Mouse (Mus musculus): Measurements from ENCODE around the gene Bcor. TPM values are rescaled to one million over a fixed set of nuclear protein-coding genes. Genes with fewer than 3 reads are reported as not detected.

Gene Bcor
- total and polyA plus RNA-seq, 3 experiments: 44.6 to 88.7 (median 61.6) TPM

DNA sequence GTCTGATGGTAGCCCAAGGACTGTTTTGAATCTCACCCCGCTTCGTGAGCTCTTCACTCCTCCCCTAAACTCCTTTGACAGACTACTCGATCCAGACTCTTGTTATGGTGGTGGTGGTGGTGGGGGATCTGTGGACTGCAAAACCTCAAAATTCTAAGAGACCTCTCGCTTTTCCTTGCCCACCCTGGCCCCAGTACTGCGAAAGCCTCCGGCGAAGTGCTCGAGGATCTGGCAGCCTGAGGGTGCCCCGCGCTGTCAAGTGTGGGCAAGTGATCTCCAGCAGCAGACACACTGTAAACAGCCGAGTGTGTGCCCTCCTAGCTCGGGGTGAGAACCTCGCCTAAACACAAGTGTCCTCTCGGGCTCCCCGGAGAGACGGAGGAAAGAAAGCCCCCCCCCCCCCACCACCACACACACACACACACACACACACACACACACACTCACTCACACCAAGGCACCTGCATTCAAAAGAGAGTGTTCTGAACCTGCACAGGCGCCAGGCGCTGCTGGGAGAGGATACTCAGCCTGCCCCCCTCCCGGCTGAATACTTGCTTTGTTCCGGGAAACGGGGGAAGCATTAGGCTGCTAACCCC, 26.2 kb downstream of the Bcor start:
- peak overlapping the region; percentile 81 for H3K27ac ChIP-seq (ENCODE audit: control insufficient read depth, low read depth, low read length)
- H3K79me2 ChIP-seq (ENCODE audit: control insufficient read depth, insufficient read depth, low read length, poor library complexity): peaks cover 3% of the 10 kb centered on the region; the same call in 1 of the 2 replicates
- no peak for TF ChIP-seq TCF12 (IDR thresholded peaks at IDR 0.05; ENCODE audit: low read depth, low read length)
- TF ChIP-seq ELF1 (IDR thresholded peaks at IDR 0.05; ENCODE audit: low read depth, low read length): no peak
- no peak for TF ChIP-seq EP300 (IDR thresholded peaks at IDR 0.05; ENCODE audit: low read depth in 1 of 2, low read length in 2 of 2)
- 0 out of 2 replicates have a peak, but pooled peaks have one; percentile 34 for TF ChIP-seq TBP (IDR thresholded peaks at IDR 0.05; ENCODE audit: low read depth, low read length)
- 0 out of 2 replicates have a peak, but pooled peaks have one; percentile 1 for TF ChIP-seq NELFE (IDR thresholded peaks at IDR 0.05; ENCODE audit: low read depth, low read length)
- no peak for TF ChIP-seq TAL1 (IDR thresholded peaks at IDR 0.05; ENCODE audit: low read length)
- TF ChIP-seq POLR2A (IDR thresholded peaks at IDR 0.05; ENCODE audit: control insufficient read depth in 1 of 2, insufficient read depth in 1 of 2, low read depth in 1 of 2, low read length in 2 of 2, poor library complexity in 1 of 2): no peak
- no peak for TF ChIP-seq BHLHE40 (IDR thresholded peaks at IDR 0.05; ENCODE audit: borderline replicate concordance, low read depth, low read length)
- TF ChIP-seq UBTF (IDR thresholded peaks at IDR 0.05; ENCODE audit: borderline replicate concordance, insufficient read depth, low read depth, low read length): peak; percentile 45; the same call in 1 of the 2 replicates
- TF ChIP-seq RAD21 (IDR thresholded peaks at IDR 0.05; ENCODE audit: low read depth, low read length): no peak
- no peak for TF ChIP-seq GATA1 (IDR thresholded peaks at IDR 0.05; ENCODE audit: low read depth, low read length)
- no peak for TF ChIP-seq CTCF (IDR thresholded peaks at IDR 0.05 in 2 of 3, conservative IDR thresholded peaks at IDR 0.05 in 1 of 3; ENCODE audit: control insufficient read depth in 1 of 3, insufficient read depth in 1 of 3, low read depth in 2 of 3, low read length in 3 of 3, poor library complexity in 1 of 3, severe bottlenecking in 1 of 3)
- TF ChIP-seq POLR2AphosphoS2 (IDR thresholded peaks at IDR 0.05; ENCODE audit: low read length): no peak
- no peak for TF ChIP-seq ZNF384 (IDR thresholded peaks at IDR 0.05; ENCODE audit: low read depth, low read length)
- H3K27me3 ChIP-seq (ENCODE audit: control insufficient read depth in 1 of 2, insufficient read depth in 2 of 2, low read length in 2 of 2): no peaks in the 10 kb centered on the region
- peaks cover 0 to 16% of the 10 kb centered on the region in 2 experiments; a peak in 3 of 4 replicates for H3K4me1 ChIP-seq (ENCODE audit: control insufficient read depth in 1 of 2, insufficient read depth in 2 of 2, low read length in 2 of 2)
- H3K36me3 ChIP-seq (ENCODE audit: control insufficient read depth in 1 of 2, insufficient read depth in 2 of 2, low read length in 2 of 2): peaks cover 0 to 4% of the 10 kb centered on the region in 2 experiments; a peak in 1 of 4 replicates
- no peaks in the 10 kb centered on the region for H3K9me3 ChIP-seq (replicated peaks; ENCODE audit: insufficient read depth, low read length)
- peak overlapping the region; percentile 89 for H3K9ac ChIP-seq (ENCODE audit: control insufficient read depth, low read depth, low read length, poor library complexity, severe bottlenecking)
- peak overlapping the region; percentile 64 to 92 for H3K4me3 ChIP-seq (ENCODE audit: control insufficient read depth in 1 of 2, insufficient read depth in 1 of 2, low read depth in 2 of 2, low read length in 2 of 2)
- peak; percentile 68 for DNase-seq (ENCODE audit: low read depth, low spot score)

GRCm38 (mm10) chrX:12133178-12133835, 26.8 kb downstream of the Bcor start:
- Histone ChIP-seq H3K27me3 (ENCODE audit: control insufficient read depth in 1 of 2, insufficient read depth in 2 of 2, low read length in 2 of 2) (no peaks in the 10 kb centered on the region), H3K4me1 (ENCODE audit: control insufficient read depth in 1 of 2, insufficient read depth in 2 of 2, low read length in 2 of 2) (peaks cover 0 to 16% of the 10 kb centered on the region in 2 experiments; a peak in 3 of 4 replicates), H3K9me3 (replicated peaks; ENCODE audit: insufficient read depth, low read length) (no peaks in the 10 kb centered on the region), H3K36me3 (ENCODE audit: control insufficient read depth in 1 of 2, insufficient read depth in 2 of 2, low read length in 2 of 2) (peaks cover 0 to 4% of the 10 kb centered on the region in 2 experiments; a peak in 1 of 4 replicates), H3K4me3 (ENCODE audit: control insufficient read depth in 1 of 2, insufficient read depth in 1 of 2, low read depth in 2 of 2, low read length in 2 of 2) (peak overlapping the region; percentile 64 to 92), H3K27ac (ENCODE audit: control insufficient read depth, low read depth, low read length) (peak overlapping the region; percentile 81), H3K9ac (ENCODE audit: control insufficient read depth, low read depth, low read length, poor library complexity, severe bottlenecking) (peak overlapping the region; percentile 89), H3K79me2 (ENCODE audit: control insufficient read depth, insufficient read depth, low read length, poor library complexity) (peaks cover 7% of the 10 kb centered on the region; the same call in 1 of the 2 replicates)
- DNase-seq (ENCODE audit: low read depth, low spot score): peak; percentile 69
- TF ChIP-seq JUND (IDR thresholded peaks at IDR 0.05; ENCODE audit: low read depth, low read length): no peak
- no peak for TF ChIP-seq E2F4 (IDR thresholded peaks at IDR 0.05; ENCODE audit: borderline replicate concordance, low read depth, low read length)
- TF ChIP-seq ZKSCAN1 (IDR thresholded peaks at IDR 0.05; ENCODE audit: low read depth, low read length): no peak
- peak; percentile 42; the same call in 1 of the 2 replicates for TF ChIP-seq MAX (IDR thresholded peaks at IDR 0.05; ENCODE audit: low read length)
- no peak for TF ChIP-seq MEF2A (IDR thresholded peaks at IDR 0.05; ENCODE audit: extremely low read depth, insufficient replicate concordance, low read depth, low read length, poor library complexity, severe bottlenecking)
- peak; percentile 32; the same call in 1 of the 2 replicates for TF ChIP-seq MXI1 (IDR thresholded peaks at IDR 0.05; ENCODE audit: low read depth, low read length)
- no peak for TF ChIP-seq ZMIZ1 (IDR thresholded peaks at IDR 0.05; ENCODE audit: low read depth, low read length)
- no peak for TF ChIP-seq BHLHE40 (IDR thresholded peaks at IDR 0.05; ENCODE audit: borderline replicate concordance, low read depth, low read length)
- no peak for TF ChIP-seq SMC3 (IDR thresholded peaks at IDR 0.05; ENCODE audit: low read depth, low read length)
- no peak for TF ChIP-seq TAL1 (IDR thresholded peaks at IDR 0.05; ENCODE audit: low read length)
- TF ChIP-seq POLR2A (IDR thresholded peaks at IDR 0.05; ENCODE audit: control insufficient read depth in 1 of 2, insufficient read depth in 1 of 2, low read depth in 1 of 2, low read length in 2 of 2, poor library complexity in 1 of 2): peak in 1 of 2 experiments; percentile 31; a peak in 1 of 4 replicates
- TF ChIP-seq CHD1 (IDR thresholded peaks at IDR 0.05; ENCODE audit: low read depth, low read length): no peak
- no peak for TF ChIP-seq ELF1 (IDR thresholded peaks at IDR 0.05; ENCODE audit: low read depth, low read length)
- TF ChIP-seq EP300 (IDR thresholded peaks at IDR 0.05; ENCODE audit: low read depth in 1 of 2, low read length in 2 of 2): 0 out of 4 replicates have a peak, but pooled peaks have one; percentile 3 to 15
- no peak for TF ChIP-seq GABPA (IDR thresholded peaks at IDR 0.05; ENCODE audit: low read depth, low read length)
- TF ChIP-seq POLR2AphosphoS2 (IDR thresholded peaks at IDR 0.05; ENCODE audit: low read length): no peak
- TF ChIP-seq MYB (IDR thresholded peaks at IDR 0.05; ENCODE audit: low read depth, low read length): 0 out of 2 replicates have a peak, but pooled peaks have one; percentile 10
- TF ChIP-seq RAD21 (IDR thresholded peaks at IDR 0.05; ENCODE audit: low read depth, low read length): no peak
- no peak for TF ChIP-seq CTCF (IDR thresholded peaks at IDR 0.05 in 2 of 3, conservative IDR thresholded peaks at IDR 0.05 in 1 of 3; ENCODE audit: control insufficient read depth in 1 of 3, insufficient read depth in 1 of 3, low read depth in 2 of 3, low read length in 3 of 3, poor library complexity in 1 of 3, severe bottlenecking in 1 of 3)
- no peak for TF ChIP-seq HCFC1 (IDR thresholded peaks at IDR 0.05; ENCODE audit: low read depth, low read length)
- TF ChIP-seq TCF12 (IDR thresholded peaks at IDR 0.05; ENCODE audit: low read depth, low read length): 0 out of 2 replicates have a peak, but pooled peaks have one; percentile 25
- TF ChIP-seq NELFE (IDR thresholded peaks at IDR 0.05; ENCODE audit: low read depth, low read length): peak; percentile 37; the same call in 1 of the 2 replicates
